Mouse (Mus musculus): ENCODE data around the gene Il31.
"Not testable (repeated sequence)": the region's sequence is repeated elsewhere in the genome, so short reads cannot be mapped to it uniquely, and the experiment has no call there.

Gene Il31

DNA sequence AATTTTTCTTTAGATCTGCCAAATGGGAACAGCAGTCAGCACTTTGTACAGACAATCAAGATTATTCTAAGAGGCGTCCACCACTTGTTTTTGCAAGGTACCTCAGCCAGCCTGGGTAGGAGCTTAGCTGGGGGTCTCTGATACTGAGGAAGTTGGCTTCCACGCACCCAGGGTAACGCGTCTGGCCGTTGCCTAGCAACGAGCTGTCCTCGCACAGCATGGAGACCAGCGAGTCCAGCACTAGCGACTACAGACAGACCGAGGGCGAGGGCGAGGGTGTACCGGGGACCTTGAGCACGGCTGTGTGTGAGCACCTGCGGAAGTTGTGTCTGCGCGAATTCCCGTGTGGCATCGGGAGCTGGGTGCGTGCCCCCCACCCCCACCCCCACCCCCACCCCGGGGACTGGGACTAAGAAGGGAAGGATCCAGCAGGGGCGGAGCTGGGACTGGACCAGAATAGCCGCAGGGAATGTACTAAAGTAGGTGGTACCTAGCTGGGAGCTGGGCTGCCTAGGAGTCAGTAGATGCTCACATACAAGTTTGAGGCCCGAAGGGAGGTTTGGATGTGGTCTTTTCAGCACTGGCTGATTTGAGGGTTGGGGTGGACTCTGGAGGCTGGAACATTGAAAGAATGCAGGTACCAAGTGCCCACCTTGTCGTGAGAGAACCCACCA is at the start of gene Il31, which contains the start of gene Lrrc43:
TSS of gene Il31 (minus strand) at position 378 of the 674 bp plus-strand sequence.
TSS of gene Lrrc43 (plus strand) at position 194 of the 674 bp plus-strand sequence.
- no peak for DNase-seq

DNA sequence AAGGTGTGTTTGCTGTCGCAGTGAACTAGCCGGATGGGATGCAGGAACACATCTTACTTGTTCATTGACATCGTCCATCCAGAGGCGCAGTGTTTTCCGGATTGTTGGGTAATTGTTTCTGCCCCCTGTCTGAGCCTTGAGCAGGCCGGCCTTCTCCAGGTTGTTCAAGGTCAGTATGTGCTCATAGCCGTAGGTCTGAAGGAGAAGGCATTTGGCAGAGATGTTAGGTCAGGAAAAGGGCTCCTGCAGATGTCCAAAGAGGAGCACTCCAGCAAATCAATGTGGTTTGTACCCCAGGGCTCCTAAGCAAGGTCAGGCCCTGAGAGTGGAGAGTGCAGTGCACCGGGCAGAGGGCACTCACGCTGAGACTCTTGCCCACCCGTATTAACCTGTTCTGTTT is 44.5 kb upstream of the Il31 start:
- DNase-seq = peak in 1 of 2 experiments; percentile 0

DNA sequence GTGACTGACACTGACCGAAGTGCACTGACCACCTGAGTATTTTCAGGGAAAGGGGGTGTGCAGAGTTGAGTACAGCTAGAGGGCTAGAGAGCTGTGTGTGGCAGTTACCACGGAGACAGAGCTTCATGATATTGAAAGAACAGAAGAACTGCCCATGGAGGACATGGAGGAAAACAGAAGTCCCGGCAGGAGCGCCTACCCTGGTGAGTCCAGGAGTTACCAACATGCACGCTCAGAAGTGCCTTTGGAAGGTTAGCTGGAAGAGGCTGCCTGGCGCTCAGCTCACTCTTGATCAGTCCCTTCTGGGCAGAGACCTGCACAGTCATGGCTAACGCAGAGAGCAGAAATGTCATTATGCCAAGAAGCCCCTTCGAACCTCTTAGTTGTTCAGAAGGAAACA is 40.8 kb upstream of the Il31 start:
- DNase-seq = peak in 1 of 2 experiments; percentile 0

DNA sequence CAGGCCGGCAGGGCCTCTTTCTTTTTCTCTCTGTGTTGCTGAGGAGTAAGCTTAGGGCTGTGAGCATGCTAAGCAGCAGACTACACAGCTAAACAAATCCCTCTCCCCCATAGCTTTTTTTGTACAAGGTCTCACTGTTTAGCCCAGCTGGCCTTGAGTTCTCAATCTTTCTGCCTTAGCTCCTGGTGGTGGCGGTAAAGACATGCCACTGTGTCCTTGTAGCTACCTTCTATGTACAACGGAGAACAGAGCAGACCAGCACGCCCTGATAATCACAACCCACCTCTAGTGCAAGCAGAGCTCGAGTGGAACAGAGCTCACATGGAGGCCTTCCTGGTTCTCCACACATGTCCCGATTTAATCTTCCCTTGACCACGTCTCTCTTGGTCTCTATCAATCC is 39.4 kb upstream of the Il31 start:
- DNase-seq = peak in 1 of 2 experiments; percentile 1

DNA sequence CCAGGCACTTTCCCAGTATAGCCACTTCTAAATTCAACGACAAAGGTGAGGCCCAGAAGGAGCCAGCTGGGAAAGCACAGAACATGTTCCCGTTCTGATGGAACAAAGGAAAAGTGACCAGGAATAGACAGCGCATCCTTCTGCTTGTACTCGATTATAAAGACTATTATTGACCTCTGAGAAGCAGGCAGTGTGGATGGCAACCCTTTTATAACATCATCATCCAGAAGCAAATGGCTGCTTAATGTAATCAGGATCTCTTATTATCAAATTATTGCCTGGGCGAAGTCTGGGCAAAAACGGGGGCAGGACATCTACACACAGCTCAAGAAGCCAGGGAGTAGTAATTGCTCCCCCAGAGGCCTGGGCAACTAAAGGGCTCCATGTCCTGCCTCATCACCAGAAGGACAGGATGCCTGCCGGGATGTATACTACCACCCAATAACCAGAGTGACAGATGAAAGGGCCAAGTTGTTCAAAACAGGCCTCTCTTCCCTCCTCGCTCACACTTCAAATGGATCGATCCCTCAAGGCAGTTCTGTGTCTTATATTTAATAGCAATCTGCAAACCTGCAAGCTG is 36.7 kb upstream of the Il31 start:
- DNase-seq = no peak

- DNase-seq = no peak
These were observed 36.0 kb upstream of the Il31 start, which contains the start of gene Gm49027 for GRCm38 (mm10) chr5:123525281-123525680. Gm49027 (minus strand) TSS chr5:123525488.

GRCm38 (mm10) chr5:123524393-123524750 is 35.1 kb upstream of the Il31 start:
- DNase-seq = no peak

GRCm38 (mm10) chr5:123523692-123524392 is 34.6 kb upstream of the Il31 start, which contains the start of gene Diablo:
Diablo (minus strand) TSS chr5:123524176.
- DNase-seq = peak; percentile 98 to 99

- DNase-seq = no peak
These were observed 32.9 kb upstream of the Il31 start for GRCm38 (mm10) chr5:123522166-123522565.

GRCm38 (mm10) chr5:123521621-123522020 is 32.3 kb upstream of the Il31 start:
- no peak for DNase-seq

GRCm38 (mm10) chr5:123520666-123521065 is 31.4 kb upstream of the Il31 start:
- DNase-seq = no peak

- no peak for DNase-seq
These were observed 25.6 kb upstream of the Il31 start for GRCm38 (mm10) chr5:123514871-123515270.

GRCm38 (mm10) chr5:123512102-123512501 is 22.8 kb upstream of the Il31 start:
- DNase-seq = no peak

- DNase-seq = not testable (repeated sequence)
These were observed 22.1 kb upstream of the Il31 start for GRCm38 (mm10) chr5:123511426-123511825.

GRCm38 (mm10) chr5:123510160-123510559 is 20.9 kb upstream of the Il31 start, which contains the start of gene B3gnt4:
B3gnt4 (plus strand) TSS chr5:123510460.
- no peak for DNase-seq

- no peak for DNase-seq
These were observed 19.6 kb upstream of the Il31 start for GRCm38 (mm10) chr5:123508921-123509320.

- DNase-seq = peak; percentile 51 to 70
These were observed 18.8 kb upstream of the Il31 start for GRCm38 (mm10) chr5:123507936-123508723.

- no peak for DNase-seq
These were observed 12.7 kb upstream of the Il31 start for GRCm38 (mm10) chr5:123501973-123502372.

GRCm38 (mm10) chr5:123499717-123500116 is 10.4 kb upstream of the Il31 start:
- DNase-seq = peak in 1 of 2 experiments; percentile 13

GRCm38 (mm10) chr5:123489935-123490334 is 646 bp upstream of the Il31 start:
- no peak for DNase-seq

- DNase-seq = no peak
These were observed 1.5 kb downstream of the Il31 start for GRCm38 (mm10) chr5:123487659-123488395.

GRCm38 (mm10) chr5:123473817-123474216 is 15.5 kb downstream of the Il31 start:
- DNase-seq = no peak

Data from kidney, adult 8-10 months (tissue).